Mouse (Mus musculus) C2C12 (cell line): ENCODE data around the gene Lrrc49.

Experiments used
- CEBPB ChIP-seq: IDR thresholded peaks from one replicate; pipeline ENCODE4 v1.6.1; 2011; ENCODE audit warnings: low read depth, mild to moderate bottlenecking, control low read depth, moderate library complexity
- CTCF ChIP-seq: IDR thresholded peaks from one replicate; pipeline ENCODE4 v1.5.1; 2011; ENCODE audit not compliant: control insufficient read depth, insufficient read depth, insufficient read length
- MAX ChIP-seq: IDR thresholded peaks from one replicate; pipeline ENCODE4 v1.6.1; 2011; ENCODE audit warnings: mild to moderate bottlenecking, control low read depth
- MYOD1 ChIP-seq: IDR thresholded peaks from one replicate; pipeline ENCODE4 v1.6.1; 2011; ENCODE audit warnings: low read depth; ENCODE audit not compliant: control insufficient read depth, insufficient read length
- MYOG ChIP-seq: IDR thresholded peaks from one replicate; pipeline ENCODE4 v1.6.1; 2011; ENCODE audit not compliant: control insufficient read depth, insufficient read length; ENCODE audit errors: extremely low read depth
- USF1 ChIP-seq: IDR thresholded peaks from one replicate; pipeline ENCODE4 v1.6.1; 2011; ENCODE audit warnings: low read depth, mild to moderate bottlenecking, control low read depth, moderate library complexity

DNA sequence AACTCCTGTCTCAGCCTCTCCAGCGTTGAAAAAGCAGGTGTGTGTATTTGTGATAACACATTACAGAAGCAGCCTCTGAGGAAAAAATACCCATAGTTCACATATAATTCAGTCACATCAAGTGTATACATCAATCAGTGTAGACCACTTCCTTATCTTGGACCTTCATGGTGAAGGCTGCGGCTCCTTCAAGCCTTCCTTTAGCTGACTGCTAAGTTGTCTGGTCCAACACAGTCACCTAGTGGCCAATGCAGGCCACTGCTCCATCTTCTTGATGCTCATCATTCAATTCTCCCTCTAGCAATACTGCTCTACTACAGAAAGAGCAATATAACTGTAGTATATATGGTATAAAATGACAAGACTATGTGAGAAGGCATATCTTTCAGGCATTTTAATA lies 88.5 kb downstream of the Lrrc49 start:
- peak; percentile 18 for TF ChIP-seq CTCF
- TF ChIP-seq MAX: no peak
- TF ChIP-seq MYOD1: no peak
- no peak for TF ChIP-seq USF1
- TF ChIP-seq MYOG: no peak
- TF ChIP-seq CEBPB: no peak
